Mouse (Mus musculus) hindlimb bud, embryonic 11.5 days (tissue): ENCODE measurements around the gene Zfp410.

ENCODE experiments used
- DNase-seq: peaks from one replicate; pipeline ENCODE4 v3.0.0-alpha.2; 2012; ENCODE audit warnings: low read depth, low spot score; ENCODE audit errors: extremely low spot score

Gene Zfp410

DNA sequence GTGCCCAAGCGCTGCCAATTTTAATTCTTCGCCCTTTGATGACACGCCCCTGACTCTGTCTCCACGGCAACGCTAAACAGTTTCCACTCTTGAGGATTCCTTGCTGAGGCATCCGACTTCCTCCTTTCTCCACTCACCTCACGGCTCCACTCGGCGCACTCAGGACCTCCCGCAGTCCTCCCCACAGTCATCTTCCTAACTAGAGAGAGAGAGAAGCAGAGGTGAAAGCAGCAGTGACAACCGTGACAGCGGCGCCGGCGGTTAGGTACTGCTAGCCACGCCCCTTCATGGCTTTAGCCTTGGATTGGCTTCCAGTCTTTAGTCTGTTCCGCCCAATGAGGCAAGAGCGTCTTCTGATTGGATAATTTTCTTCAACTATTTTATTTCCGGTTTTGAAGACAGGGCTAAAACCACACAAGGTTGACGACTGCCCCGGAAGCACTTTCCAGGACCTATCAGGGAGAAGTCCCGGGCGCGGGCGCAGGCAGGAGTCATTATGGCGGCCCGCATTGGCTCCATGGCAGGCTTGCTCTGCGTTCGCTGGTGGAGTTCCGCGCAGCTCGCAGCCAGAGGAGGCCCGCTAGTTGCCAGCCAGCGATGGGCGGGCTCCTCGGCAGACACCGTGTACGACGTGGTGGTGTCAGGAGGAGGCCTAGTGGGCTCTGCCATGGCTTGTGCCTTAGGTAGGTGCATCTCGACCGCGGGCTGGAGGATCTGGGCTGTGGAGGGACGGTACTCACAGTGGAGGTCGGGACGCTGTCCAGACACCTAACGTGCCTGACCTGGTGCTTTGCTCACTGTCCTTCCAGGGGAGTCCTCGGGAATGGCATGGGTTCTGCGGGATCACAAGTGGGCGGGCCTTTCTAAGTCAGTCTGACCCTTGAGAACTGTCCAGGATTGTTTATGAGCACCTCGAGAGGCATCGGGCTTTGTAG lies 45.2 kb downstream of the Zfp410 start, which contains the start of the genes Coq6 and Fam161b:
Coq6 (plus strand) TSS at position 103 of the 935 bp plus-strand sequence.
Fam161b (minus strand) TSS at position 279 of the 935 bp plus-strand sequence.
- peak; percentile 95 for DNase-seq

DNA sequence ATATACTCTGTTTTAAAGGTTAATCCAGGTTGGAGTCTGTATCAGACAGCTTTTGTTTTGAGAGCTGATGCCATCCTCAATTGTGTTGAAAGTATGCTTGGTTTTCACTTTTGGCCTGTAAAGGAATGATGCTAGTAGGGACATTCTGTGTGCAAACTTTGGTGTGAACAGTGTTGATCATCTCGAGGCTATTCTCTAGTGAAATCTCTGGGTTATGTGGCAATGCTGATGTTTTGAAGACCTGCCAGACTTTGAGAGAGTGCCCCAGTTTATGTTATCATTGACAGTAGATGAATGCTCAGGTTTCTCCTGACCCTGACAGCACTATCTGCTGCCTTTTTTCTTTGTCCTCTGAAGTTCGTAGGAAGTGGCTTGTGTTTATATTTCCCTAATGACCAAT lies 46.2 kb downstream of the Zfp410 start:
- DNase-seq = no peak

DNA sequence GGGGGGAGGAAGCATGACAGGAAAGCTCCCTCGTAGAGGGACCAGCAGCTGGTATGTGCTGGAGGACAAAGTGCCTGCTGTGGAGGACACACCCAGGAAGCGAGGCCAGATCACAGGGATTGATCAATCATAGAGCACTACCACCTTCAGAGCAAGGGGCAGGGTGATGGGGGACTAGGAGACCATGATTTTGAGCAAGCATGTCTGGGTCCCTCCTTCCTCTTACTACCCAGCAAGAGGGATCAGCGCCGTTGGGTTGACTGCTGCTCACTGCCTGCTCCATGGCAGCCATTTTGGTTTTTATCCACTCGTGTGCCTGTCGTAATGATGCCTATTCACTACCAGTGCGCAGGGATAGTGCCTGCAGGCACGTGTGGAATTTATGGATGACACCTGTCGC lies 47.6 kb downstream of the Zfp410 start:
- DNase-seq = no peak

DNA sequence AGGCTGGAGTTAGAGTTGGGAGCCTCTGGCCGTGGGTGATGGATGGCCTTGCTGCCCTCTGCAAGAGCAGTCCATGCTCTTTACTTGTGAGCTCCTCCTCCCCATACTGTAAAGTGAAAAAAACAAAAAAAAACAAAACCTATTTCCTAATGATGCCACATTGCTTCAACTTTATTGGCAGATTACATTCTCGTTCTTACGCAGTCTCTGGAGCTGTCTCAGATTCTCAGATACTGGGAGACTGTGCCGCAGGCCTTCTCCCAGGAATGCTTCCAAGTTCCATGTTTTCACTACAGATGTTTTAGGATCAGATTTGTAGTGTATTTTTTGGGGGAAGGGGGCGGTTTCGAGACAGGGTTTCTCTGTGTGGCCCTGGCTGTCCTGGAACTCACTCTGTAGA lies 48.5 kb downstream of the Zfp410 start:
- no peak for DNase-seq

DNA sequence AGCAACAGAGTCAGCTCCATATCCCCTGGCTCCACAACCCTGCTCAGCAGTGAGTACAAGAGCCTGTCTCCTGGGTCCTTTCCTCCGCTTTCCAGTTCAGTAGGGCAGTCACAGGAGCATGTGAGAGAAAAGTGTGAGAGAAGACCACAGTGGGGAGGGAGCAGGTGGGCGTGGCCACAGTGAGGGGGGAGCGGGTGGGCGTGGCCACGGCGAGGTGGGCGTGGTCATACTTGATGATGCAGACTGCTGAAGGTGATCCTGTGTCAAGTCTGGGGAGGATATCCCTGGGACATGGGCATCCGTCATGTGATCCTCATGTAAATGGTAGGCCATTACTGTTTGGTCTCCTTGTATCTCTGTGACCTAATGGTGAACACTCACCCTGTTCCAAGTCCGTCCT lies 50.3 kb downstream of the Zfp410 start:
- DNase-seq = no peak

DNA sequence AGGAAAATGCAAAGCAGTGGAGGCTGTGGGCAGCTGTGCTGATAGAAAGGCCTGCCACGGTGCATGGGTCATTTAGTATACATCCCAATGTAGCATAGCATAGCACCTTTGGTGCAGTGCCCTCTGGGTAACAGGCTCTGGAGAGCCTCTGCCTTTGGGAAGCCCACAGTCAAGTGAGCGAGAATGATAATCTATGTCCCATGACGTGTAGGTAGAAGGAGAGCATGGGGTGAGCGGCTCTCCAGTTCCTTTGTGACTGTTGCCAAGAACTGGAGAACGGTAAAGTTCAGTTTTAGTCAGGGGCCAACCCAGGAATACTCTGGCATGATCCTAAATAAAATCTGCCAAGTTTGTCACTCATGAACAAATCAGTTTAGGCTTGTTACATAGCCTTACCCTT lies 55.0 kb downstream of the Zfp410 start:
- no peak for DNase-seq

DNA sequence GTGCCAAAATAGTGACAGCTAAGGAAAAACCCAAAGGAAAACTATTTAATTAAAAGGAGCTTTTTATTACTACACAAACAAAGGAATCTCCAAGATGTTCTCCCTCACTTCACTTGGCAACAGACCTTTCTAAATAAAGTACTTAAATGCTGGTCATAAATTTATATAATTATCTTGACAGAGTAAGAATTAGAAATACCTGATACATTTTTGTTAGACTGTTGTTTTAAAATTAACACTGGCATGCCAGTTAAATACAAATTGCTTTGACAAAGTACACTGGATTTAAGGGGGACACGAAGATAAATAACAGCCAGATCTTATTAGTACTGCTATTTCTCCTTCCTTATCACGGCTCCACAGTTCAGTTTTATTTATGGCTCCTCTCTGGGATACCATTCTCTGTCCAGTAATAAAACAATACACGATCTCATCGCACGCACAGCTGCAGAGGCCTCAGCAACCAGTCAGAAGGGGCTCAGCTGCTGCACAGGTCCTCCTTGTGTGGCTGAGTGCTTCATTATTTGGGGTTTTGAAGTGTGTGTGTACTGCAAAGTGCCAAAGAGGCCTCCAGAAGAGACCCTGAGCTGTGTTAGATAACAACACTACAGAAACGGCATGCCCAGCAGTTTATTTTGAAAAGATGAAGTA lies 57.3 kb downstream of the Zfp410 start:
- no peak for DNase-seq

DNA sequence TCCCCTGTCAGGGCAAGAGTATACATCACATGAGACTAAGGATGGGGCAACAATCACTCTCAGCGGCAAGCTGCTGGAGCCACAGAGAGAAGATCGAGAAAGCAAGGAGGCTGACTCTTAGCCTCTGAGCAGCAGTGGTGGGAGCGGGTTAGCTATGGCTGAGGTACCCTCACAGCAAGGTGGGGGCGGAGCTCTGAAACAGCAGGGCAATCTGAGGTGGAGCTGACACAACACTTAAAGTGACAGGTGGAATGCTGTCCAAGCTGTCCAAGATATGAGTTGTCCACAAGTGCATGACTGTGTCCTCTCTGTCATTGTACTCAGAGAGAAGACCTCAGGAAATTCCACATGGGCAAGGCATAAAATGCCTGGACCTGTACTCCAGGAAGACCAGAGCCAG lies 65.7 kb downstream of the Zfp410 start:
- DNase-seq = no peak

DNA sequence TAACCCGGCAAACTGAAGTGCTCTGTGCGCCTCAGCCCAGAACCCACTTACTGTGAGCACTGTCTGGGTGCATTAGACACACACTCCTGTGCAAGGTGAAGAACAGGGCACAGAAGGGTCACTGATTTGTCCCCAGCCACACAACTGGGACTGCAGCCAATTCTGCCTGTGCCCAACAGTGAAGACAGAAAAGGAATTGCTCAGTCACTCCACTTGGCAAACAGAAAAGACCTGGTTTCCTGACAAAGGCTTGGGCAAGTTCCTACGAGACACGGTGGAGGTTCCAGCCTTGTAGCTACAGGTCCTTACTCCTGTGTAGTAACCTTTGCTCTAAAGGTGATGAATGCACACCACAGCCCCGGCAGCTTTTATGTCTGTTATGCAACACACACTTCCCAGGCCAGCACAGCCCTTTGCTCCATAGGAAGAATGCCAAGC lies 68.0 kb downstream of the Zfp410 start:
- no peak for DNase-seq

DNA sequence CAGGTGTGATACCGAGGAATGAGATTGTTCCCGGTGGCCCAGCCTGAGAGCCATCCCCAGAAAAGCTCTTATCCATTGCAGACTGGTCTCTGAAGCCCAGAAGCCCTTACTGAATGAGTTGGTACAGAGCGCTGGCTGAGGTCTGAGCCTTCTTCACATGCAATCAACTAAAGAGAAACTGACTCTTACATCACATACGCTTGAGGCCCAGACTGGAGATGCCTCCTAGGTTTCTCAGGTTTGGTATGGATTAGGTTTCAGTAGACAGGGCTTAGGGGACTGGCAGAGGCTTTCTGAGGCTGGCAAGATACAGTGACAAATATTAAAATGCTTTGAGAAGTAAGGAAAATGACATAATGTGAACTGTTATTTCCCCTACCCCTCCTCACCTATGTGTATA lies 68.8 kb downstream of the Zfp410 start:
- no peak for DNase-seq

DNA sequence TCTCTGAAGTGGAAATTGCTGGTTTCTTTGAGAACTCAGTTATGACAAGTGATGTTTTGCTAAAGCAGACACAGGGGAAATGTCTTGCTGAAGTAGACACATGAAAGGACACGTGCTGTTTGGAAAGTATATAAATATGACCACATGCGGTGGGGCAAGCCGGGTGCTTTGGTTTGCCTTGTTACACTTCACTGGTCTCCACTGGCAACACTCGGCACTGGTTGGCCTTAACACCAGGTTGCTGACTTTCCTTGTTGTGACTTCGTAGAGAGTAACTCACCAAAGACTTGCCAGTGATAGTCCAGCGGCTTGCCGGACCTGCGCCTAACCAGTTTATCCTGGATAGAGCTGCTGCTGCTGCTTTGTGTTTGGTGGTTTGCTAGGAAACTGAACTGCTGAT lies 71.4 kb downstream of the Zfp410 start:
- no peak for DNase-seq

DNA sequence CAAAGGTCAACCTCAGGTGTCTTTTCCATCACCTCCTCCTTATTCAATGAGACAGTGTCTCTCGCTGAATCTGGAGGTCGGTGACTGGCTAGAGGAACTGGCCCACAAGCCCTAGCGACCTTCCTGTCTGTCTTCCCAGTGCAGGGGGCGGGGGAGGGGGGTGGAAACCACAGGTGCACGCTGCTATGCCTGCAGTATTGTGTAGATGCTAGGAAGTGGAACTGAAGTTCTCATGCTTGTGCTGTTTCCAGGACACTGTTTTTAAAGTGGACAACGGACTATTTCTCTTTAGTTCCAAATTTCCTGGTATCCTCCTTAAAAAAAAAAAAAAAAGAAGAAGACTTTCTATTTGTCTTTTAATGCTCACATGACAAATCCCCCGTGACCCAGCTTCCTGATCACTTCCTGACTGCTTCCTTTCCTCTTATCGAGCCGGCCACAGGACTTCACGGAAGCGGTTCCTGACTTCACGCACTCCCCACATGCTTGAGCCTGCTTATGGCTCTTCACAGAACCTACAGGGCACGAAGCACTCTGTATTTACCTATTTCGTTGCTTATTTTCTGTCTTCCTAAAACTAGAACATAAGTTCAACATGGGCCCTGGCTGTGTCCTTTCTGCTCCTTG lies 72.2 kb downstream of the Zfp410 start:
- DNase-seq = no peak

DNA sequence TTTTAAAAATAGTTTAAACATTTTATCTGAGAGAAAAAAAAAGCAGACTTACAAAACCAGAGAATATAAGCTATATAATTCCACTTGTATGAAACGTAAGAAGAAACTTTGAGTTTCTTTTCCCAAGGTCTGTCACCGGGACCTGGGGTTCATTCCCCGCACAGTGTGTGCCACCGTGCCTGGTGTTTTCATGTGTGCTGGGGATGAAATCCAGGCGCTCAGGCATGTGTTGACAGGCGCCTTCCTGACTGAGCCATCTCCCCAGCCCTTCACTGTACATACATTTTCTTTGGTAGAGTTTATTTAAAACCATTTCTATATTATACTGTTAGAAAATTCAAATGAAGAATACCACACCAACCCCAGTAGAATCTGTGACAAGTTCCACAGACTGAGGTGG lies 73.7 kb downstream of the Zfp410 start:
- DNase-seq = no peak

DNA sequence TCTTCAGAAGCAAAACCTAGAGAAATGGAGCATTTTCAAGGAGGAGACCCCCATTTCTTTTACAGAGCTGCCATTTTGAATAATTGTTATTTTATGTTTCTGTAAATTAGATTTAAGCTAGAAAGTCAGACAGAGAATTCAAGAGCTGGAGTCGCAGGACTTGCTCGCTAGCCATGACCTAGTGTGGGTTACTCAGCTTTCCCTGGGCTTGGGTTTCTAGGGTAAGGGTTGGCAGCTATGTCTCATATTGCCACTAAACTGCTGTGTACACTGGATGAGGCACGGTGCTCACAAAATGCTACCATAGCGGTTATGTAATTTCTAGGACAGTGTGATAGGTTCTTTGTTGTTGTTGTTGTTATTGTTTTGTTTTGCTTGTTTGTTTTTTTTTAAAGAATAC lies 76.0 kb downstream of the Zfp410 start:
- no peak for DNase-seq
